Comparison of ENCODE assay signal across 18 mouse cellular contexts in genomic region chr8:31628146-31628545, GRCm38 (mm10).
DNase-seq lines count a peak whose midpoint lies in the region; ATAC-seq and TF ChIP-seq lines count a peak whose summit lies in the region.
"Had no signal": no experiment of that assay in that cellular context is flagged by ENCODE, and none has a peak within 500 bp of the region (broad histone marks: within the 10 kb centered on the region; RNA-seq: fewer than 3 reads in every experiment).

No protein-coding gene starts in this region.

- H3K4me3 ChIP-seq in midbrain, embryonic 13.5 days (replicated peaks): no peak overlapping the region
- H3K4me3 ChIP-seq in midbrain, embryonic 11.5 days (ENCODE audit: low read depth, low read length): no peak overlapping the region
- no peak overlapping the region for H3K4me3 ChIP-seq in hindbrain, embryonic 13.5 days
- H3K4me3 ChIP-seq in liver, postnatal 0 days (ENCODE audit: low read depth, low read length): no peak overlapping the region
- H3K4me3 ChIP-seq: embryonic facial prominence, embryonic 13.5 days; forebrain, embryonic 12.5 days; intestine, embryonic 15.5 days; kidney, embryonic 15.5 days; limb, embryonic 13.5 days; myocyte had no signal

- in situ Hi-C loops in Patski (cut with MboI; ENCODE audit: low pct_unique_long_range_greater_than_20kb): loop anchor here (10.0 kb wide), 1 partner anchor 377 kb away; no protein-coding TSS in a partner anchor

- H3K27me3 ChIP-seq in midbrain, embryonic 13.5 days: no peaks in the 10 kb centered on the region
- H3K27me3 ChIP-seq in midbrain, embryonic 11.5 days (ENCODE audit: control insufficient read depth, insufficient read depth, low read length): no peaks in the 10 kb centered on the region
- H3K27me3 ChIP-seq in Patski: no peaks in the 10 kb centered on the region
- no peaks in the 10 kb centered on the region for H3K27me3 ChIP-seq in hindbrain, embryonic 13.5 days
- H3K27me3 ChIP-seq in liver, postnatal 0 days (ENCODE audit: insufficient read depth, low read length): no peaks in the 10 kb centered on the region
- H3K27me3 ChIP-seq: embryonic facial prominence, embryonic 13.5 days; forebrain, embryonic 12.5 days; intestine, embryonic 15.5 days; kidney, embryonic 15.5 days; limb, embryonic 13.5 days had no signal

- H3K9me3 ChIP-seq in midbrain, embryonic 13.5 days: no peaks in the 10 kb centered on the region
- no peaks in the 10 kb centered on the region for H3K9me3 ChIP-seq in midbrain, embryonic 11.5 days (ENCODE audit: control insufficient read depth, low read length)
- no peaks in the 10 kb centered on the region for H3K9me3 ChIP-seq in hindbrain, embryonic 13.5 days
- no peaks in the 10 kb centered on the region for H3K9me3 ChIP-seq in liver, postnatal 0 days (ENCODE audit: low read length)
- H3K9me3 ChIP-seq: embryonic facial prominence, embryonic 13.5 days; forebrain, embryonic 12.5 days; intestine, embryonic 15.5 days; kidney, embryonic 15.5 days; limb, embryonic 13.5 days had no signal

- TF ChIP-seq CTCF in Patski (IDR thresholded peaks at IDR 0.05): peak; percentile 28
- no peak for TF ChIP-seq CTCF in liver, postnatal 0 days (IDR thresholded peaks at IDR 0.05; ENCODE audit: low read depth)

- 85% methylated on average over 2 of the region's 2 CpGs for WGBS in midbrain, embryonic 13.5 days
- WGBS in midbrain, embryonic 11.5 days: 93% methylated on average over 2 of the region's 2 CpGs
- 85% methylated on average over 2 of the region's 2 CpGs for WGBS in hindbrain, embryonic 13.5 days
- WGBS in liver, postnatal 0 days (ENCODE audit: insufficient replicate concordance): 92% methylated on average over 2 of the region's 2 CpGs

- H3K4me1 ChIP-seq in midbrain, embryonic 13.5 days (replicated peaks): peaks cover 6% of the 10 kb centered on the region; the same call in 1 of the 2 replicates
- H3K4me1 ChIP-seq in midbrain, embryonic 11.5 days (ENCODE audit: control insufficient read depth, insufficient read depth, low read length): no peaks in the 10 kb centered on the region
- 0 out of 2 replicates have a peak, but pooled peaks cover 5% of the 10 kb centered on the region for H3K4me1 ChIP-seq in hindbrain, embryonic 13.5 days (replicated peaks)
- H3K4me1 ChIP-seq in liver, postnatal 0 days (ENCODE audit: insufficient read depth): no peaks in the 10 kb centered on the region
- H3K4me1 ChIP-seq: embryonic facial prominence, embryonic 13.5 days; forebrain, embryonic 12.5 days; intestine, embryonic 15.5 days; kidney, embryonic 15.5 days had no signal

- no peak for DNase-seq in frontal cortex, postnatal 10 days (ENCODE audit: low spot score in 2 of 2)
- DNase-seq in midbrain, embryonic 11.5 days (ENCODE audit: low spot score, missing footprints): no peak
- peak; percentile 66 for DNase-seq in Patski (ENCODE audit: low read depth, low spot score)
- no peak for DNase-seq in urinary bladder, postnatal 4 days (ENCODE audit: low spot score in 2 of 2)
- no peak for DNase-seq in liver, postnatal 0 days
- DNase-seq: adrenal gland, postnatal 14 days; cerebellum, postnatal 10 days; heart, postnatal 14 days had no signal

- H3K27ac ChIP-seq in midbrain, embryonic 13.5 days: no peak overlapping the region
- no peak overlapping the region for H3K27ac ChIP-seq in midbrain, embryonic 11.5 days (ENCODE audit: low read depth, low read length)
- 0 out of 2 replicates have a peak overlapping the region, but pooled peaks have one; percentile 5 for H3K27ac ChIP-seq in hindbrain, embryonic 13.5 days
- no peak overlapping the region for H3K27ac ChIP-seq in liver, postnatal 0 days (ENCODE audit: low read depth)
- H3K27ac ChIP-seq: embryonic facial prominence, embryonic 13.5 days; forebrain, embryonic 12.5 days; intestine, embryonic 15.5 days; kidney, embryonic 15.5 days; limb, embryonic 13.5 days; macrophage had no signal

- TF ChIP-seq EP300 in liver, postnatal 0 days (IDR thresholded peaks at IDR 0.05; ENCODE audit: low read depth): no peak

- no peak overlapping the region for H3K9ac ChIP-seq in midbrain, embryonic 13.5 days (replicated peaks)
- no peak overlapping the region for H3K9ac ChIP-seq in midbrain, embryonic 11.5 days (ENCODE audit: low read length)
- H3K9ac ChIP-seq in hindbrain, embryonic 13.5 days: no peak overlapping the region
- H3K9ac ChIP-seq in liver, postnatal 0 days (replicated peaks): no peak overlapping the region
- H3K9ac ChIP-seq: embryonic facial prominence, embryonic 13.5 days; forebrain, embryonic 12.5 days; intestine, embryonic 15.5 days; kidney, embryonic 15.5 days; limb, embryonic 13.5 days had no signal

- no peak overlapping the region for H3K4me2 ChIP-seq in midbrain, embryonic 13.5 days (replicated peaks)
- no peak overlapping the region for H3K4me2 ChIP-seq in midbrain, embryonic 11.5 days
- no peak overlapping the region for H3K4me2 ChIP-seq in hindbrain, embryonic 13.5 days
- no peak overlapping the region for H3K4me2 ChIP-seq in liver, postnatal 0 days (ENCODE audit: low read depth, low read length)
- H3K4me2 ChIP-seq: embryonic facial prominence, embryonic 13.5 days; forebrain, embryonic 12.5 days; intestine, embryonic 15.5 days; kidney, embryonic 15.5 days; limb, embryonic 13.5 days had no signal

- CTCF ChIA-PET in Patski (lab: Charles Lee): interaction anchor here (0.8 to 1.6 kb wide), 5 partner anchors 10 to 23 kb away, joined by 3 to 4 read pairs (median 3); no protein-coding TSS in a partner anchor

- peak; percentile 57; the same call in 1 of the 2 replicates for ATAC-seq in frontal cortex, adult (ENCODE audit: low TSS enrichment)
- ATAC-seq in midbrain, embryonic 13.5 days: peak; percentile 34; the same call in 1 of the 2 replicates
- ATAC-seq in midbrain, embryonic 11.5 days (ENCODE audit: low FRiP score): no peak; the same call in 1 of the 2 replicates
- peak; percentile 76 for ATAC-seq in Patski
- ATAC-seq in hindbrain, embryonic 13.5 days (ENCODE audit: low FRiP score): no peak
- ATAC-seq in liver, postnatal 0 days: no peak
- ATAC-seq: intestine, embryonic 15.5 days had no signal

- POLR2A ChIA-PET in Patski (lab: Charles Lee): interaction anchor here (0.6 kb wide), 1 partner anchor 154 kb away, joined by 4 read pairs; no protein-coding TSS in a partner anchor

- no peaks in the 10 kb centered on the region for H3K36me3 ChIP-seq in midbrain, embryonic 13.5 days
- no peaks in the 10 kb centered on the region for H3K36me3 ChIP-seq in midbrain, embryonic 11.5 days (ENCODE audit: control insufficient read depth, insufficient read depth, low read length)
- no peaks in the 10 kb centered on the region for H3K36me3 ChIP-seq in hindbrain, embryonic 13.5 days
- H3K36me3 ChIP-seq in liver, postnatal 0 days (replicated peaks; ENCODE audit: insufficient read depth, low read length): no peaks in the 10 kb centered on the region
- H3K36me3 ChIP-seq: embryonic facial prominence, embryonic 13.5 days; forebrain, embryonic 12.5 days; intestine, embryonic 15.5 days; kidney, embryonic 15.5 days; limb, embryonic 13.5 days had no signal

Comparison
In these comparisons a context has a peak if more than half of its experiments do, and no peak if none do; other contexts are left out.
1. ATAC-seq: peak in frontal cortex, adult (single experiment), midbrain, embryonic 13.5 days (single experiment) and Patski (single experiment); none in midbrain, embryonic 11.5 days (single experiment), hindbrain, embryonic 13.5 days (single experiment) and liver, postnatal 0 days (single experiment).